Mouse (Mus musculus): ENCODE results near the gene Camk2b. TPM values are rescaled to one million over a fixed set of nuclear protein-coding genes. Genes with fewer than 3 reads are reported as not detected.

Gene Camk2b
- polyA plus RNA-seq, 1 experiment from 2014 or later = 2.0 TPM

- Histone ChIP-seq H3K9ac (replicated peaks) (no peak overlapping the region), H3K4me1 (ENCODE audit: insufficient read depth) (no peaks in the 10 kb centered on the region; the same call in 1 of the 2 replicates), H3K36me3 (replicated peaks; ENCODE audit: insufficient read depth, low read length) (peaks cover 2% of the 10 kb centered on the region; the same call in 1 of the 2 replicates), H3K27me3 (ENCODE audit: insufficient read depth, low read length) (no peaks in the 10 kb centered on the region), H3K4me3 (ENCODE audit: low read depth, low read length) (no peak overlapping the region), H3K27ac (ENCODE audit: low read depth) (no peak overlapping the region), H3K9me3 (ENCODE audit: low read length) (no peaks in the 10 kb centered on the region), H3K4me2 (ENCODE audit: low read depth, low read length) (no peak overlapping the region)
- 0 out of 2 replicates have a peak, but pooled peaks have one; percentile 15 for ATAC-seq
- WGBS (ENCODE audit: insufficient replicate concordance) = 39% methylated on average over 6 of the region's 6 CpGs
- TF ChIP-seq EP300 (IDR thresholded peaks at IDR 0.05; ENCODE audit: low read depth) = no peak
- no peak for TF ChIP-seq CTCF (IDR thresholded peaks at IDR 0.05; ENCODE audit: low read depth)
- no peak for DNase-seq
Measured at GRCm38 (mm10) chr11:5974053-5974452, 92.1 kb downstream of the Camk2b start.

- peaks cover 2% of the 10 kb centered on the region; the same call in 1 of the 2 replicates for H3K36me3 ChIP-seq (replicated peaks; ENCODE audit: insufficient read depth, low read length)
- H3K27ac ChIP-seq (ENCODE audit: low read depth) = no peak overlapping the region
- no peak overlapping the region for H3K4me3 ChIP-seq (ENCODE audit: low read depth, low read length)
- WGBS (ENCODE audit: insufficient replicate concordance) = 53% methylated on average over 7 of the region's 7 CpGs
- no peaks in the 10 kb centered on the region for H3K27me3 ChIP-seq (ENCODE audit: insufficient read depth, low read length)
- ATAC-seq = no peak
- H3K9ac ChIP-seq (replicated peaks) = no peak overlapping the region
- no peak for TF ChIP-seq CTCF (IDR thresholded peaks at IDR 0.05; ENCODE audit: low read depth)
- no peak for TF ChIP-seq EP300 (IDR thresholded peaks at IDR 0.05; ENCODE audit: low read depth)
- H3K4me1 ChIP-seq (ENCODE audit: insufficient read depth) = no peaks in the 10 kb centered on the region; the same call in 1 of the 2 replicates
- no peak overlapping the region for H3K4me2 ChIP-seq (ENCODE audit: low read depth, low read length)
- no peaks in the 10 kb centered on the region for H3K9me3 ChIP-seq (ENCODE audit: low read length)
- DNase-seq = no peak
Measured at GRCm38 (mm10) chr11:5973151-5973550, 93.0 kb downstream of the Camk2b start.

GRCm38 (mm10) chr11:5971202-5971601 is 95.0 kb downstream of the Camk2b start:
- Histone ChIP-seq H3K27me3 (ENCODE audit: insufficient read depth, low read length) (no peaks in the 10 kb centered on the region), H3K9me3 (ENCODE audit: low read length) (no peaks in the 10 kb centered on the region), H3K4me2 (ENCODE audit: low read depth, low read length) (no peak overlapping the region), H3K9ac (replicated peaks) (no peak overlapping the region), H3K27ac (ENCODE audit: low read depth) (no peak overlapping the region), H3K4me1 (ENCODE audit: insufficient read depth) (no peaks in the 10 kb centered on the region; the same call in 1 of the 2 replicates), H3K4me3 (ENCODE audit: low read depth, low read length) (no peak overlapping the region), H3K36me3 (replicated peaks; ENCODE audit: insufficient read depth, low read length) (peaks cover 7% of the 10 kb centered on the region; the same call in 1 of the 2 replicates)
- ATAC-seq = no peak
- TF ChIP-seq EP300 (IDR thresholded peaks at IDR 0.05; ENCODE audit: low read depth) (no peak), CTCF (IDR thresholded peaks at IDR 0.05; ENCODE audit: low read depth) (no peak)
- 72% methylated on average over 7 of the region's 7 CpGs for WGBS (ENCODE audit: insufficient replicate concordance)
- DNase-seq = no peak

- H3K4me2 ChIP-seq (ENCODE audit: low read depth, low read length) = no peak overlapping the region
- no peaks in the 10 kb centered on the region for H3K27me3 ChIP-seq (ENCODE audit: insufficient read depth, low read length)
- TF ChIP-seq CTCF (IDR thresholded peaks at IDR 0.05; ENCODE audit: low read depth) (no peak), EP300 (IDR thresholded peaks at IDR 0.05; ENCODE audit: low read depth) (no peak)
- WGBS (ENCODE audit: insufficient replicate concordance) = 82% methylated on average over 6 of the region's 6 CpGs
- peaks cover 29% of the 10 kb centered on the region for H3K36me3 ChIP-seq (replicated peaks; ENCODE audit: insufficient read depth, low read length)
- DNase-seq (no peak), ATAC-seq (no peak)
- no peaks in the 10 kb centered on the region; the same call in 1 of the 2 replicates for H3K4me1 ChIP-seq (ENCODE audit: insufficient read depth)
- no peaks in the 10 kb centered on the region for H3K9me3 ChIP-seq (ENCODE audit: low read length)
- H3K27ac ChIP-seq (ENCODE audit: low read depth) = no peak overlapping the region
- H3K4me3 ChIP-seq (ENCODE audit: low read depth, low read length) = no peak overlapping the region
- H3K9ac ChIP-seq (replicated peaks) = no peak overlapping the region
Measured at GRCm38 (mm10) chr11:5968223-5968622, 97.9 kb downstream of the Camk2b start.

- H3K27ac ChIP-seq (ENCODE audit: low read depth) = no peak overlapping the region
- H3K9ac ChIP-seq (replicated peaks) = no peak overlapping the region
- ATAC-seq (no peak), DNase-seq (no peak)
- no peaks in the 10 kb centered on the region for H3K4me1 ChIP-seq (ENCODE audit: insufficient read depth)
- no peaks in the 10 kb centered on the region for H3K9me3 ChIP-seq (ENCODE audit: low read length)
- H3K4me2 ChIP-seq (ENCODE audit: low read depth, low read length) = no peak overlapping the region
- WGBS (ENCODE audit: insufficient replicate concordance) = 89% methylated on average over 3 of the region's 3 CpGs
- peaks cover 44% of the 10 kb centered on the region for H3K36me3 ChIP-seq (replicated peaks; ENCODE audit: insufficient read depth, low read length)
- TF ChIP-seq EP300 (IDR thresholded peaks at IDR 0.05; ENCODE audit: low read depth) = no peak
- no peak for TF ChIP-seq CTCF (IDR thresholded peaks at IDR 0.05; ENCODE audit: low read depth)
- H3K27me3 ChIP-seq (ENCODE audit: insufficient read depth, low read length) = no peaks in the 10 kb centered on the region
- H3K4me3 ChIP-seq (ENCODE audit: low read depth, low read length) = no peak overlapping the region
Measured at GRCm38 (mm10) chr11:5966751-5967150, 99.4 kb downstream of the Camk2b start.

GRCm38 (mm10) chr11:5965865-5966264 is 100.3 kb downstream of the Camk2b start:
- TF ChIP-seq EP300 (IDR thresholded peaks at IDR 0.05; ENCODE audit: low read depth) (no peak), CTCF (IDR thresholded peaks at IDR 0.05; ENCODE audit: low read depth) (no peak)
- ATAC-seq (no peak), DNase-seq (no peak)
- no peak overlapping the region for H3K4me2 ChIP-seq (ENCODE audit: low read depth, low read length)
- no peaks in the 10 kb centered on the region for H3K4me1 ChIP-seq (ENCODE audit: insufficient read depth)
- WGBS (ENCODE audit: insufficient replicate concordance) = 85% methylated on average over 11 of the region's 11 CpGs
- no peak overlapping the region for H3K27ac ChIP-seq (ENCODE audit: low read depth)
- H3K27me3 ChIP-seq (ENCODE audit: insufficient read depth, low read length) = no peaks in the 10 kb centered on the region
- peaks cover 53% of the 10 kb centered on the region for H3K36me3 ChIP-seq (replicated peaks; ENCODE audit: insufficient read depth, low read length)
- no peak overlapping the region for H3K9ac ChIP-seq (replicated peaks)
- H3K4me3 ChIP-seq (ENCODE audit: low read depth, low read length) = no peak overlapping the region
- H3K9me3 ChIP-seq (ENCODE audit: low read length) = no peaks in the 10 kb centered on the region

- H3K9me3 ChIP-seq (ENCODE audit: low read length) = no peaks in the 10 kb centered on the region
- peaks cover 57% of the 10 kb centered on the region for H3K36me3 ChIP-seq (replicated peaks; ENCODE audit: insufficient read depth, low read length)
- no peak for DNase-seq
- no peak for ATAC-seq
- H3K4me3 ChIP-seq (ENCODE audit: low read depth, low read length) = no peak overlapping the region
- H3K27me3 ChIP-seq (ENCODE audit: insufficient read depth, low read length) = no peaks in the 10 kb centered on the region
- TF ChIP-seq EP300 (IDR thresholded peaks at IDR 0.05; ENCODE audit: low read depth) = no peak
- no peak for TF ChIP-seq CTCF (IDR thresholded peaks at IDR 0.05; ENCODE audit: low read depth)
- H3K4me1 ChIP-seq (ENCODE audit: insufficient read depth) = peaks cover 16% of the 10 kb centered on the region
- H3K4me2 ChIP-seq (ENCODE audit: low read depth, low read length) = no peak overlapping the region
- WGBS (ENCODE audit: insufficient replicate concordance) = 77% methylated on average over 2 of the region's 2 CpGs
- H3K27ac ChIP-seq (ENCODE audit: low read depth) = no peak overlapping the region
- H3K9ac ChIP-seq (replicated peaks) = no peak overlapping the region
Measured at GRCm38 (mm10) chr11:5960051-5960450, 106.1 kb downstream of the Camk2b start.
